Mouse (Mus musculus): ENCODE results near the gene Smap1. TPM values are rescaled to one million over a fixed set of nuclear protein-coding genes. Genes with fewer than 3 reads are reported as not detected.
"Not testable (repeated sequence)": the region's sequence is repeated elsewhere in the genome, so short reads cannot be mapped to it uniquely, and the experiment has no call there.

Smap1 gene
- polyA plus RNA-seq (2015; fragmentation: Nextera tagmentation; extraction: Ambion mirVana) = 17.3 and 18.0 TPM in 2 replicates

DNA sequence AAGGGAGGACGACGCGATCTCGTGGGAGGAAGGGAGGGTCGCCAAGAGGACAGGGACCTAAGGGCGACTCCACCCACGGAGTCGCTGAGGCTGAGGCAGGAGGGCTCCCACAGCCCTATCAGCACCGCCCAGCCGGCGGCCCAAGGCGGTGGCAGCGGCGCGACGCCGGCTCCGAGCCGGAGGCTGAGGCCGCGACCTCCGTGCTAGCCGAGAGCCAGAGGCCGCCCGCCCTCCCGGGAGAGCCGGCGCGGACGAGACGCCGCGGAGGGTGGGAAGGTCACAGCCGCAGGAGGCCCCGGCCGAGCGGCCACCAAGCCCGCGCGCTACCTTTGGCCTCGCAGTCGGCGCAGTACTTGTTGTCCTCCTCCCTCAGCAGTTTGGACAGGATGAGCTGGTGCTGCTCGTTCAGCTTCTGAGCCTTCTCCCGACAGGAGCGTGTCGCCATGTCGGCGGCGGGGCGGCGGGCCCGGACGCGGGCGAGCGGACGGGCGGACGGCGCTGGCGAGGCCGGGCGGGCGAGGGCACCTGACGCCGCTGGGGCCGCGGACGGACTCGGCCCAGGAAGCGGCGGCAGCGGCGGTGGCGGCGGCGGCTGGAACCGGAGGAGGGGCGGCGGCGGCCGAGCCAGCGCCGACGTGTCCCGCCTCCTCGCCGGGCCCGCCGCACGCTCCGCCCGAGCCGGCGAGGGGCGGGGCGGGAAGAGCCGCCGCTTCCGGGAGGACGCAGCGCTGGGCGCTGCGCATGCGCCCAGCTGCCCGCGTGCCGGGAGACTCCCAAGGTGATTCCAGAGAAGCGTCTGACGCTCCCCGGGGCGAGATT, at the start of gene Smap1:
TSS of gene Smap1 (minus strand) at position 607 of the 819 bp plus-strand sequence.
- peak within 1 kb of the TSS; percentile 92 for H3K27ac ChIP-seq (ENCODE audit: low read length)
- peak within 1 kb of the TSS; percentile 77 for H3K4me2 ChIP-seq (ENCODE audit: low read depth, low read length)
- ATAC-seq = peak; percentile 94
- under 1% methylated on average over 107 of the region's 113 CpGs for WGBS
- H3K36me3 ChIP-seq (ENCODE audit: control insufficient read depth, insufficient read depth, low read length) = no peaks in the 10 kb centered on the region
- peak within 1 kb of the TSS; percentile 87 for H3K9ac ChIP-seq (ENCODE audit: low read depth, low read length)
- peaks cover 8% of the 10 kb centered on the region for H3K4me1 ChIP-seq (ENCODE audit: control insufficient read depth, insufficient read depth, low read length)
- H3K9me3 ChIP-seq (ENCODE audit: control insufficient read depth, low read length) = no peaks in the 10 kb centered on the region
- peak within 1 kb of the TSS; percentile 72 for H3K4me3 ChIP-seq (ENCODE audit: low read length)
- H3K27me3 ChIP-seq (replicated peaks; ENCODE audit: control insufficient read depth, insufficient read depth, low read length) = no peaks in the 10 kb centered on the region

DNA sequence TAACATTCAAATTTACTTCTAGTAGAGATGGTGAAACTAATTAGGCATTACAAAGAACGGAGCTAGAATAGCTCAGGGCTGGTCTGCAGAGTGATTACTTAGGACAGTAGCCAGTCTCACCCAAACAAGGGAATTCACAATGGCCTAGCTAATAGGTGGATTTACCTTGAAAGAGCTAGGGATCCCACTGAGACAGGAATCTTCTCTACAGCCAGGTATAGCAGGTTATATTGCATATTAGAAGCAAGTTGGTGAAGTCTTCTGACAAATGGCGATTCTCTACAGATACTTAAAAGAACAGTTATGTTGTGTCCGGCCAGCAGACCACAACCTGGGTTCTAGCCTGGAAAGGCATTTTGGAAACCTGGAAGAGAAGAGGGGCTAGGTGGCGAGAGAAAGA, 49.0 kb upstream of the Smap1 start:
- not testable (repeated sequence) for ATAC-seq; H3K36me3 ChIP-seq (ENCODE audit: control insufficient read depth, insufficient read depth, low read length); H3K27me3 ChIP-seq (replicated peaks; ENCODE audit: control insufficient read depth, insufficient read depth, low read length); H3K27ac ChIP-seq (ENCODE audit: low read length); H3K4me3 ChIP-seq (ENCODE audit: low read length); H3K4me2 ChIP-seq (ENCODE audit: low read depth, low read length); H3K9ac ChIP-seq (ENCODE audit: low read depth, low read length); H3K9me3 ChIP-seq (ENCODE audit: control insufficient read depth, low read length); H3K4me1 ChIP-seq (ENCODE audit: control insufficient read depth, insufficient read depth, low read length)
- WGBS = 79% methylated on average over 3 of the region's 4 CpGs

DNA sequence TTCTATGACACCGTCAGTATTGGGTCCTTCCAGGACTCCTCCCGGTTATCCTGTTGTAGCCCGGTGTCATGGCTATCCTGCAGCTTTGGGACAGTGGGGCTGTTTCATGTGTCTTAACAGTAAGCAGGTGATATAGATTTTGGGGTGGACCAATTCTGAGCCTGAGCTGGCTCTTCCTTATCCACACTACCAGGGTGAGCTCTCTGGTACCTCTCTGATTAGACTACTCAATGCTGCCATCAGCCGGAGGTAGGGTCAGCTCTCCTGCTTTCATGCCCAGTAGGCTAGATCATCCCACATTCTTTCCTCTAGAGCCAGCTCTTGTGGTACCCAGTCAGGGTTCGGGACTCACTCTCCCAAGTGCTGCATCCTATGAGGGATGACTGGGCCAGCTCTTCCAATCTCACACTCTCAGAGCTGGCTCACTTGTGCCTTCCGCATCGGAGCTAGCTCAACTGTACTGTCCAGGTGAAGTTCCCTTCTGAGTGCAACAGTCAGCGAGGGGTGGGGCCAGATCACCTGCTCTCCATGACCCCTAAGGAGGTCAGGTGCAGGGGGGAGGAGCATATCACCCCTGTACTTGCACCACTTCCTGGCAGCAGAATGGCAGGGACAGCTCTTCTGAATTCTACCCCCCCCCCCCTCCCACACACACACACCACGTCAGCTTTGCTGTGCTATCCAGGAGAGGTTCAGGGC, 46.1 kb upstream of the Smap1 start:
- Histone ChIP-seq H3K9ac (ENCODE audit: low read depth, low read length) (no peak overlapping the region), H3K27ac (ENCODE audit: low read length) (no peak overlapping the region), H3K27me3 (replicated peaks; ENCODE audit: control insufficient read depth, insufficient read depth, low read length) (no peaks in the 10 kb centered on the region), H3K36me3 (ENCODE audit: control insufficient read depth, insufficient read depth, low read length) (no peaks in the 10 kb centered on the region), H3K4me2 (ENCODE audit: low read depth, low read length) (no peak overlapping the region), H3K4me1 (ENCODE audit: control insufficient read depth, insufficient read depth, low read length) (no peaks in the 10 kb centered on the region), H3K9me3 (ENCODE audit: control insufficient read depth, low read length) (peaks cover 4% of the 10 kb centered on the region; the same call in 1 of the 2 replicates), H3K4me3 (ENCODE audit: low read length) (no peak overlapping the region)
- ATAC-seq = no peak
- 90% methylated on average over 9 of the region's 9 CpGs for WGBS

DNA sequence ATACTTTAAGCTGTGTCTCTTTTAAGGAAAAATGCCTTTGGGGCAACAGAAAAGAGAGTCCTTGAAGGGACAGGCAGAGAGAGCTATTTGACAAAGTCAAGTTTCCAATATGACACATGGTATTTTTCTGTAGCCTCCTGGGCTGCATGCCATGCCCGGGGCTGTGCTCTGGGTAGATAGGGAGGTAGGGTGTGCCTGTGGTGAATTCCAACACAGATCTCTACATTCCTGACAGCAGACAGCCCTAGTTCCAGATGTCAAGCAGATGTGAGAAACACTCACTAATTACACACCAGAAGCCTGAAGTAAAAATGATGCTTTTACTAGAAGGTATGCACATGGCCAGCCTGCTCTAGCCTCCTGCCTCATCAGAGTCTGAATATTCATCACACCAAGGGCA, 44.1 kb upstream of the Smap1 start:
- peaks cover 4% of the 10 kb centered on the region; the same call in 1 of the 2 replicates for H3K9me3 ChIP-seq (ENCODE audit: control insufficient read depth, low read length)
- no peak overlapping the region for H3K27ac ChIP-seq (ENCODE audit: low read length)
- WGBS = 57% methylated on average over 1 of the region's 1 CpGs
- no peak overlapping the region for H3K4me2 ChIP-seq (ENCODE audit: low read depth, low read length)
- H3K36me3 ChIP-seq (ENCODE audit: control insufficient read depth, insufficient read depth, low read length) = no peaks in the 10 kb centered on the region
- no peak overlapping the region for H3K9ac ChIP-seq (ENCODE audit: low read depth, low read length)
- no peak overlapping the region for H3K4me3 ChIP-seq (ENCODE audit: low read length)
- no peak for ATAC-seq
- H3K4me1 ChIP-seq (ENCODE audit: control insufficient read depth, insufficient read depth, low read length) = no peaks in the 10 kb centered on the region
- no peaks in the 10 kb centered on the region for H3K27me3 ChIP-seq (replicated peaks; ENCODE audit: control insufficient read depth, insufficient read depth, low read length)

DNA sequence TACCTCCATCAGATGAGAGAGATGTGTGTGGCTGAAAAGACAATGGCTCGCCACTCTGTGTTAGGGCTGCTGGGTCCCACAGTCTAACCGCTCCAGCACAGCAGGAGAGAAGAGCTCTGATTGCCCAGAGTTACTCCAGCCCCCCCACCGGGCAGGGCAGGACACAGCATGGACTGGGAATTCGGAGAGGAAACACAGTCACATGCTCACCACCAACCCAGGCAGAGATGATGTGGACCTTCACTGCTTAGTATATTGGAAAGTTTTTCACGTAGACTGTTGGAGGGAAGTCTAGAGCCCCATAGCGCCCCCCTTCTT, 37.3 kb upstream of the Smap1 start:
- Histone ChIP-seq H3K36me3 (ENCODE audit: control insufficient read depth, insufficient read depth, low read length) (no peaks in the 10 kb centered on the region), H3K27ac (ENCODE audit: low read length) (no peak overlapping the region), H3K9me3 (ENCODE audit: control insufficient read depth, low read length) (no peaks in the 10 kb centered on the region), H3K4me1 (ENCODE audit: control insufficient read depth, insufficient read depth, low read length) (peaks cover 2% of the 10 kb centered on the region; the same call in 1 of the 2 replicates), H3K27me3 (replicated peaks; ENCODE audit: control insufficient read depth, insufficient read depth, low read length) (no peaks in the 10 kb centered on the region), H3K9ac (ENCODE audit: low read depth, low read length) (no peak overlapping the region), H3K4me3 (ENCODE audit: low read length) (peak overlapping the region; percentile 26), H3K4me2 (ENCODE audit: low read depth, low read length) (peak overlapping the region; percentile 46)
- WGBS = 11% methylated on average over 6 of the region's 6 CpGs
- no peak for ATAC-seq

DNA sequence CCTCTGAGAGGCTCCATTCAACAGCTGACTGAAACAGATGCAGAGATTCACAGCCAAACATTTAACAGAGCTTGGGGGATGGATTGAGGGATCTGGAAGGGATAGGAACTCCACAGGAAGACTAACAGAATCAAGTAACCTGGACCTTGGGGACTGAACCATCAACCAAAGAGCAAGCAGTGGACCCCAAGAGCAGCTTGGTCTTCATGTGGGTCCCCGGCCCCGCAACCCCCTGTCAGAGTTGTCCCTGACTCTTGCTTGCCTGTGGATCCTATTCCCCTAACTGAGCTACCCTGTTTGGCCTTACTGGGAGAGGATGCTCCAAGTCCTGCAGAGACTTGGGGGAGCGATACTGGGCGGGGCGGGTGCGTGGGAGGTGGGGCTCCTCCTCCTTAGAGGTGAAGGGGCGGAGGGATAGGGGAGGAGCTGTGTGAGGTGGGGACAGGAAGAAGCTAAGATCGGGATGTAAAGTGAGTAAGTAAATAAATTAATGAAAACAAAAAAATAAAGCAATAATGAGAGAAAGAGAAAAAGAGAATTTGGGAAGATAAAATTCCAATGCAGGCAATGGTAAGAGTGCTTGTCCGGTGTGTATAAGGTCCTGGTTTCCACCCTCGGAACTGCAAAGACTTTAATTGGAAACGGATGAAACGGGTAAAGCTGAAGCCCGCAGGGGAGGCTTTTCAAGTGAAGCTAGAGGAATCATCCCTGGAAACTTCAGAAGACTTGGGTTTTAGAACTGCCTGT, 36.7 kb upstream of the Smap1 start:
- ATAC-seq = peak; percentile 71; the same call in 1 of the 2 replicates
- 15% methylated on average over 13 of the region's 13 CpGs for WGBS
- peak overlapping the region; percentile 46 for H3K4me2 ChIP-seq (ENCODE audit: low read depth, low read length)
- H3K36me3 ChIP-seq (ENCODE audit: control insufficient read depth, insufficient read depth, low read length) = no peaks in the 10 kb centered on the region
- H3K4me1 ChIP-seq (ENCODE audit: control insufficient read depth, insufficient read depth, low read length) = peaks cover 2% of the 10 kb centered on the region; the same call in 1 of the 2 replicates
- no peak overlapping the region for H3K27ac ChIP-seq (ENCODE audit: low read length)
- peak overlapping the region; percentile 26 for H3K4me3 ChIP-seq (ENCODE audit: low read length)
- no peaks in the 10 kb centered on the region for H3K9me3 ChIP-seq (ENCODE audit: control insufficient read depth, low read length)
- no peaks in the 10 kb centered on the region for H3K27me3 ChIP-seq (replicated peaks; ENCODE audit: control insufficient read depth, insufficient read depth, low read length)
- H3K9ac ChIP-seq (ENCODE audit: low read depth, low read length) = no peak overlapping the region

DNA sequence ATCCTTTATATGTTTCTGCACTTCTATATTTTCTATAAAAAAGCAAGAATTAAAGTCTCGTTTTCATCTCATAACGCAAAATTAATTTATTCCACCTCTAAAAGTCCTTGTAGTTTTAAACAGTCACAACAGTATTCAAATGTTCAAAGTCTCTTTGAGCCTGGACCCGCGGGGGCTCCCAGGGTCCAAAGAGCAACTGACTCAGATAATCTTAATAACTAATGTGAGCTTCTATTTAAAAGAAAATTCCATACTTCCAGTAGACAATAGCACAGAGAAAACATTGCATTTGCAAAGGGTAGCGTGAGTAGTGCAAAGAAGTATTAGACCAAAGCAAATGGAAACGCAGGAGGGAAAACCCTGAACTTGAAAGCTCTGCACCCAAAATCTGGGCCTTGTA, 36.0 kb upstream of the Smap1 start:
- no peaks in the 10 kb centered on the region for H3K36me3 ChIP-seq (ENCODE audit: control insufficient read depth, insufficient read depth, low read length)
- no peaks in the 10 kb centered on the region for H3K9me3 ChIP-seq (ENCODE audit: control insufficient read depth, low read length)
- H3K27ac ChIP-seq (ENCODE audit: low read length) = no peak overlapping the region
- H3K4me3 ChIP-seq (ENCODE audit: low read length) = no peak overlapping the region
- no peak overlapping the region for H3K4me2 ChIP-seq (ENCODE audit: low read depth, low read length)
- H3K9ac ChIP-seq (ENCODE audit: low read depth, low read length) = no peak overlapping the region
- peaks cover 2% of the 10 kb centered on the region; the same call in 1 of the 2 replicates for H3K4me1 ChIP-seq (ENCODE audit: control insufficient read depth, insufficient read depth, low read length)
- 84% methylated on average over 6 of the region's 6 CpGs for whole genome bisulfite sequencing
- no peak for ATAC-seq
- no peaks in the 10 kb centered on the region for H3K27me3 ChIP-seq (replicated peaks; ENCODE audit: control insufficient read depth, insufficient read depth, low read length)

- no peak for ATAC-seq
- 86% methylated on average over 4 of the region's 4 CpGs for WGBS
These were observed 33.4 kb upstream of the Smap1 start for GRCm38 (mm10) chr1:23955539-23955938.

DNA sequence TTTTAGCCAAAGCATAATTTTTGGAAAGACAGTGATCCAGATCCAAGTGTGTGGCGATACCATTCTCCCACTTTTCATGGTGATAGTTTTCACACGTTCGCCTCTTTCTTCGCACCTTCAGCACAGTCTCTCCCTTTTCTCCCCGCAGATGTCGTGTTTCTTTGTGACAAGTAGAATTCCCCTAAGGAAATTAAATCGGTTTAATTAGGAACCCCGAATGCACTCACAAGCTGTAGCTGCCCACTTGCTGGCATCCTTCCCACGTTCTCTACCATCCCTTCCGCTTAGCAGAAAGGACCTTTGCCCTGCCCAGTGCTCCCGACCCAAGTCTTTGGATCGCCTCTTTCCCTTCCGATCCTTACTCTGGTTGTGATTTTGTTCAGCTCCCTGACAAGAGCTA, 31.8 kb upstream of the Smap1 start:
- Histone ChIP-seq H3K27me3 (replicated peaks; ENCODE audit: control insufficient read depth, insufficient read depth, low read length) (no peaks in the 10 kb centered on the region), H3K27ac (ENCODE audit: low read length) (no peak overlapping the region), H3K9me3 (ENCODE audit: control insufficient read depth, low read length) (no peaks in the 10 kb centered on the region), H3K36me3 (ENCODE audit: control insufficient read depth, insufficient read depth, low read length) (no peaks in the 10 kb centered on the region), H3K4me3 (ENCODE audit: low read length) (no peak overlapping the region), H3K9ac (ENCODE audit: low read depth, low read length) (no peak overlapping the region), H3K4me2 (ENCODE audit: low read depth, low read length) (no peak overlapping the region), H3K4me1 (ENCODE audit: control insufficient read depth, insufficient read depth, low read length) (peaks cover 2% of the 10 kb centered on the region; the same call in 1 of the 2 replicates)
- WGBS = 85% methylated on average over 13 of the region's 13 CpGs
- no peak for ATAC-seq

More at GRCm38 (mm10) chr1:23955539-23955938, 33.4 kb upstream of the Smap1 start:
- Histone ChIP-seq H3K9me3 (ENCODE audit: control insufficient read depth, low read length) (no peaks in the 10 kb centered on the region), H3K4me1 (ENCODE audit: control insufficient read depth, insufficient read depth, low read length) (peaks cover 2% of the 10 kb centered on the region; the same call in 1 of the 2 replicates), H3K27me3 (replicated peaks; ENCODE audit: control insufficient read depth, insufficient read depth, low read length) (no peaks in the 10 kb centered on the region), H3K27ac (ENCODE audit: low read length) (no peak overlapping the region), H3K4me2 (ENCODE audit: low read depth, low read length) (no peak overlapping the region), H3K4me3 (ENCODE audit: low read length) (no peak overlapping the region), H3K9ac (ENCODE audit: low read depth, low read length) (no peak overlapping the region), H3K36me3 (ENCODE audit: control insufficient read depth, insufficient read depth, low read length) (no peaks in the 10 kb centered on the region)

Measured in intestine, embryonic 16.5 days (tissue).